Mouse (Mus musculus): ENCODE results near the gene Gm26920.
A peak's percentile ranks its signal among the peaks of the same experiment; 100 is the strongest.
"Not testable (repeated sequence)": the region's sequence is repeated elsewhere in the genome, so short reads cannot be mapped to it uniquely, and the experiment has no call there.

The Gm26920 gene

DNA sequence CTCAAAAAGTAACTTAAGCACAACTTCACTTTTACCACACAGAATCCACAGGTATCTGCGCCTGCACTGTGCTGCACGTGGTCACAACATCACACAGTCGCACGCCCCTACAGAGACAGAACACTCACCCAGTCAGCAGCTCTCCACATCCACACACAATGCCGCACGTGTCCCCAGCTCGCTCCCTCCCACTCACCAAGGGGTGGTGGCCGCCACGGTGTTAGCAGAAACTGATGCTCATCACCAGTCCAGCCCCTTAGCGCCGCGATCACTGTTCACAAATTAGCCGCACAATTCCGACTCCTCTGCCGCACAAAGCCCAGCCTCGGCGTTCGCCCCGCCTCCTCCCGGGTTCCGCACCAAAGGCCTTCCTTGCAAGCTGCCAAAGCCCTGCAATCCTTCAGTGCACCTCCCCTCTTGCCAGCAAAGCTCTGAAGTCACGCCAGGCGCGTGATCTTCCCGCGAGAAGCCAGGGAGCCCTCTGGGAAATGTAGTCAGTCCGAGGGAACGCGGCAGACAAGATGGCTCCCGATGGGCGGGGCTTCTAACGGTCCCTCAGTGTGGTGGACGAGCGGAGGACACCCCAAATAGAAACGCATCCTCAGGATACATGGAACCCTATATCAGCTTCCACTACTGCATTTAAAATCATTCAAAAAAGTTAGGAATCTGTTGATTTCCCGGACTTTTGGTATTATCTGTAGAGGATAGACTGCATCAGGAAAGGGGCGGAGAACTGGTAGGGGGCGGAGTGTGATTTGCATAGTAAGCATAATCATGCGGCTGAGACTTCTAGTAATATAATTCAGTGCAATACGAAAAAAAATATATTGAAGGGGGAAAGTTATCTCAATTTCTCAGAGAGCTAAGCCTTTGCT lies at the start of gene Gm26920, which contains the start of gene Zfp566:
Gm26920 (minus strand) TSS at position 319 of the 878 bp plus-strand sequence.
Zfp566 (minus strand) TSS at position 436 of the 878 bp plus-strand sequence.
- peak; percentile 95 for DNase-seq (ENCODE audit: low read depth, low spot score)

- no peak for DNase-seq (ENCODE audit: low read depth, low spot score)
Observed at GRCm38 (mm10) chr7:30136826-30137225, 46.6 kb upstream of the Gm26920 start.

GRCm38 (mm10) chr7:30132396-30132795 lies 42.2 kb upstream of the Gm26920 start:
- no peak for DNase-seq (ENCODE audit: low read depth, low spot score)

DNA sequence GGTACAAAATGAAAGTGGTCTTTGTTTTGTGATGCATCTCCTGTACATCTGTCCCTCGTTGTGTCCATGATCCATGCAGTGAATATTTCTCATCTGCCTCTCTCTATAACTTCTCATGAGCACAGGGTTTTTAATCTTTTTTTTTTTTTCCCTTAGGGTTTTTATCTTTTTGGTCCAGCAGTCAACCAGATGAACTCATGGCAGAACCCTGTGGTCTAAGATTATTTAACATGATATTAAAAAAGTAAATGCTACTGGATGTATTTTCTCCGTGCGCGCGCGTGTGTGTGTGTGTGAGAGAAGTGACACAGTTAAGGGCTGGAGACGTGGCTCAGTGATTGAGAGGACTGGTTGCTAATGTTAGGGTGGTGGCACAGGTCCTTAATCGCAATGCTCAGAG lies 39.7 kb upstream of the Gm26920 start:
- no peak for DNase-seq (ENCODE audit: low read depth, low spot score)

DNA sequence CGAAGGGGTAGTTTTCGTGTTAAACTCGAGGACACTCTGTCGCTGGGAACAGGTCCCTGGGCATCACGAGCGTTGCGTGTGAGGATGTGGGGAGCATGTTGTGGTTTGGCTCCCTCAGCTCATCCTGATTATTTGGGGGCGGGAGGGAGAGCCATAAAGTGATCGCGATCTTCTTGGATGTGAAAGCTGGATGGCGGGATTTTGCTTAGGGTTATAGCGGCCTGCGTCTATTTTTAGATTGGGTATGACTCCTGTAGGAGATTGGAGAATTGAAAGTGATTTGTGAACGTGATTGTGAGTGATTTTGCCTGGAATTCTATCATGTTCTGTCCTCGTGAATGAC lies 31.9 kb upstream of the Gm26920 start:
- no peak for DNase-seq (ENCODE audit: low read depth, low spot score)

DNA sequence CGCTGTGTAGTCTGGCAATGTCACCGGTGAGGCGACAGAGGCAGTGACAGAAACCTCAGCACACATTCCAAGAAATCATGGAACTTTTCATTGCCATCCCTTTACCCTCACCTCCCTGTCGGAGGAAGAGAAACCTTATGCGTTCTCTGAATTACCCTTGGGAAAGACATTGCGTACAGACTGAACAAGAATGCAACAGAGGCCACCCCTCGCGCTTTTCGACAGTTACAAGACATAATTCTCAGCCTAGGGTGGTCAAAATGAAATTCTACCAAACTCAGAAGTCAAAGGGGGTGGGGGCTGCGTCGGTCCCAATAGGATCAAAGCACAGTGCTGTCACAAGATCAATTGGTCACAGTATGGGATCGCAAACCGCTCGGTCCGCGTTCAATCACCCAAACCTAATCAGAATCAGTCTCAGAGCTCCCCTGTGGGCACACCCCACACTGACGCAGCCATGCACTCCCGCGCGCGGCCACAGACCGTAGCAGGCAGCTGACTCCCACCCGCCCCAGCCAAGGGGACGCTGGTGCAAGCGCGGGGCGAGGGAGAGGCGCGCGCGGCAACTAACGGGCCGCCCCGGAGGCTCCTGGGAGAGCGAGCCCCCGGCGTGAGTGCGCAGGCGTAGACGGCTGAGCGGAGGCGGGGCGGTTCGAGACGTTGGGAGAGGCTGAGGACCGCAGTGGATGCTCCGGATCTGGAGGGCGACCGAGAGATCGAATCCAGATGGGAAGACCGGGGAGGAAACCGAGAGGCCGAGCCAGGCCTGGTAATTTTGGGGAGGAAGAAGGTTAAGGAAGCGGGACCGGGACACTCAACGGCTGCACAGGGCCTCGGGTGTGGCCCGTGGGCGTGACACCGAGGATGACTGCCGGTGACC lies 31.3 kb upstream of the Gm26920 start, which contains the start of gene Zfp382:
Zfp382 (plus strand) TSS at position 635 of the 880 bp plus-strand sequence.
- DNase-seq (ENCODE audit: low read depth, low spot score) = peak; percentile 80

- DNase-seq (ENCODE audit: low read depth, low spot score) = not testable (repeated sequence)
Observed at GRCm38 (mm10) chr7:30117935-30118334, 27.7 kb upstream of the Gm26920 start.

DNA sequence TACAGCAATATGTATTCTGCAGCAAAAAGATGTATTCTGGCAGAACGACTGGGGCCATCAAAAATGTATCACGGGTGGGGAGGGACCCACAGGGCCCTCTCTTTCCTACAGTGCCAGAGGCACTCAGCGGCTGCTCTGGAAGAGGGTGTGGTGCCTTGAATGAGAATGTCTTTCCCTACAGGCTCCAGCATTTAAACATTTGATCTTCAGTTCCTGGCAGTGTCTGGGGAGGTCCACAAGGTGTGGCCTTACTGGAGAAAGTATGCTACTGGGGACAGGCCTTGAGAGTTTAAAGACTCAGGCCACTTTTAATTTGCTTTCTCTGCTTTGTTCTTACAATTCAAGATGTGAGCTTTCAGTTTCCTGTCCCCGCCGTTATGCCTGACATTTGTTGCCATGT lies 25.9 kb upstream of the Gm26920 start:
- no peak for DNase-seq (ENCODE audit: low read depth, low spot score)

- DNase-seq (ENCODE audit: low read depth, low spot score) = no peak
Observed at GRCm38 (mm10) chr7:30099297-30099696, 9.1 kb upstream of the Gm26920 start.

- no peak for DNase-seq (ENCODE audit: low read depth, low spot score)
Observed at GRCm38 (mm10) chr7:30095551-30096125, 5.4 kb upstream of the Gm26920 start.

GRCm38 (mm10) chr7:30094646-30095429 lies 4.6 kb upstream of the Gm26920 start, which contains the start of gene Zfp260:
Gene Zfp260 (plus strand): TSS chr7:30094777.
- peak; percentile 72 for DNase-seq (ENCODE audit: low read depth, low spot score)

DNA sequence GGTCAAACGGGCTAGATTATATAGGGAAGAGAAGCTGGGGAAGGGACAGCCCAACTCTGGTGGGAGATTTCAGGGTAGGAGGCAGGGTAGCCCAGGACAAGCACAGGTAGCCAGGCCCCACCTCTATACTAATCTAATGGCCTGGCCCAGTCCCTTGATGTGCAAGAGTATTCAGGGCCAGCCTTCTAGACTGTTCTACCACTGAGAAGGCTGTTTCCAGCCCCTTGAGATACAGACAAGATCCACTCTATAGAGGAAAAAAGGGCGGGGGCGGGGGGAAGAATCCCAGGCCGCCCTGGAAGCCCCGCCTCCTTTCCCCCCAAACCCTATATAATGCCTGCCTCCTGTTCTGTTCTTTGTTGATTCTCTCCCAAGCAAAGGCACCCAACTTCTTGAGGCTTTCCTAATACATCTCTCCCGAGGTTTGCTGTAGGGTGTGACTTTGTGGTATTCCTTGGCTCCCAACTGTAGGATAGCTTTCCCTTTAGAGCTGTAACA lies 3.8 kb upstream of the Gm26920 start:
- DNase-seq (ENCODE audit: low read depth, low spot score) = no peak

GRCm38 (mm10) chr7:30092666-30093065 lies 2.5 kb upstream of the Gm26920 start:
- no peak for DNase-seq (ENCODE audit: low read depth, low spot score)

DNA sequence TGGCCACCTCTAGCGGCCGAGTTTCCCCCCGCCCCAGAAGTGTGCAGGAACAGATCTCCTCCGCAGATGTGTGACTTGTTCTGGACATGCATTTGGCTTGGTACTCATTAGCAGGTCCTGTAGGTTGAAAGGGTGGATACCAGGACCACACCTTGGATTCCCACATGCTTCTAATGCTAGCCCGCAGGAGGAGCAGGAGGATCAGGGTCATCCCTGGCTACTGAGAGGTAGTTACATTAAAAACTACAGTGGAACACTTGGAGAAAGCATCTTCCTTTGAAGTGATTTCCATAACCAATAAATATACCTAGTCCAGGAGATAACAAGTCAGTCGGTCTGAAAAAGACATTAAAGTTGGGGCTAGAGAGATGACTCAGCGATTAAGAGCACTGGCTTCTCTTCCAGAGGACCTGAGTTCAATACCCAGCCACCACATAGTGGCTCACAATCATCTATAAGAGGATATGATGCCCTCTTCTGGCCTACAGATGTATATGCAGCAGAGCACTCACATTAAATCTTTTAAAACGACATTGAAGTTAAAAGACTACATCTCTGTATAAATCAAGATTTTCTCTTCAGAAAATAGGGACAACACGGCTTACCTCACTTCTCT lies 868 bp upstream of the Gm26920 start:
- DNase-seq (ENCODE audit: low read depth, low spot score) = peak; percentile 32

DNA sequence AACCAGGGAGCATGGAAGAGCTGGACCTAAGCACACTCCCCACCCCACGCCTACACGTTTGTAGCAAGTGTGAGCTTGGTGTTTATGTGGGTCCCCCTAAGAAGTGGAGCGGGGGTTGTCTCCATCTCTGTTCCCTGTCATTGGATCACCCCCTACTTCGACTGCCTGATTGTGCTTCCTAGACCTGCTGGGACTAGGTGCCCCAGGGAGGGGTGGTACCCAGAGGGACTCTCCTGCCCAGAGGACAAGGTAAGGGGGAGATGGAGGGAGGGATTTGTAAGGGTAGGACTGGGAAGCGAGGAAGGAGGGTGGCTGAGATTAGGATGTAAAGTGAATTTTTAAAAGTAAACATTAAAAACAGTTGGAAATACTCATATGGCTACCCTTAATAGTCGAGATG lies 805 bp downstream of the Gm26920 start:
- no peak for DNase-seq (ENCODE audit: low read depth, low spot score)

DNA sequence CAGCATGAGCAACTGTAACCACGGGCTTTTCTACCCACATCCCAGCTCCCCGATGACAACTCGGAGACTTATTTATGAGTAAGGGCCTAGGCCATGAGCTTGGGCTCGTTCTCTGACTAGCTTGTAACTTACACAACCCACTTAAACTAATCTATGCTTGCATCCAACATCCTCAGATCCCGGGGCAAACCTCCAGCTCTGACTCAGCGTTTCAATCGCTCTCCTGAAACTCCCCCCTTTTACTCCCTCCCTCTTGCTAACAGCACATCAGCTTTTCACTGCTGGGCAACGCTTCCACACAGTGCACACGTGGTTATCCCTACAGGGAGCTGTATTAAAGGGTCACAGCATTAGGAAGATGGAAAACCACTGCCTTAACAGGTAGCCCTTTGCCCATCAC lies 3.7 kb downstream of the Gm26920 start:
- no peak for DNase-seq (ENCODE audit: low read depth, low spot score)

DNA sequence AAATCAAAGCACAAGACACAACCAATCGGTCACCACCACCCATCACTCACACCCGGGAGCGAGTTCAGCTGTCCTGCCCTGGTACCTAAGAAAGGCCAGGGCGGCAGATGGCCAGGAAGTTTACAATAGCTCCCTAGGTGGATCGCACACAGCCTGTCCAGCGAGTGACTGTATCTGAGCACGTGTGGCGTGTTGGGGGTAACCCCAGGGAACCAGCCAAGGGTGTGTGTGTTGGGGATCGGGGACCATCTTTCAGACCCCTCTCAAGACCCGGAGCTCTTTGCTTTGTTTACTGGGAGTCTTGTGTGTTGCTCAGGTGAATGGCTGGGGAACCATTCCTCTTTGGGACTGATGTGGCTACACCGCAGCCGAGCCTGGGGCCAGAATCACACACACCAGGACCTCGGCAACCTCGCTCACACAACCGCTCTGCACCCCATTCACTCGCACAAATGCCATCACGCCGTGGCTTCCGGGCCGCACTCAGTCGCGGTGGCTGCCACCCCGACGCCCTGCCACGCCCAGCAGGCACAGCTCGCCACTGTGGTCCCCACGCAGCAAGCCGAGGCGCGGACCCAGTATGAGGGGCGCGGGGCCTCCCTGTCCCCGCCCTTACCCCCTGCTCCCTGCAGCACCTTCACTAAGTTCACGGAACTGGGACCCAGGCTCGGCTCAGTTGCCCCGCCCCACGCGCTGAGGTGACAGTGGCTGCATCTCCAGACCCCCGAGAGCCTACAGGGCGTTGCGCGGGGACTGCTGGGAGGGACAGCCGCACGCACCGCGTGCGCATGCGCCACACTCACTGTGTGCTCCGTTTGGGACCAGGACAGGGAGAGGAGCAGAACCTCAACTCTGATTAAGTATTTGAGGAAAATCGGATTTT lies 17.8 kb downstream of the Gm26920 start, which contains the start of gene Zfp82:
Zfp82 (minus strand) TSS at position 755 of the 883 bp plus-strand sequence.
- peak; percentile 64 for DNase-seq (ENCODE audit: low read depth, low spot score)

DNA sequence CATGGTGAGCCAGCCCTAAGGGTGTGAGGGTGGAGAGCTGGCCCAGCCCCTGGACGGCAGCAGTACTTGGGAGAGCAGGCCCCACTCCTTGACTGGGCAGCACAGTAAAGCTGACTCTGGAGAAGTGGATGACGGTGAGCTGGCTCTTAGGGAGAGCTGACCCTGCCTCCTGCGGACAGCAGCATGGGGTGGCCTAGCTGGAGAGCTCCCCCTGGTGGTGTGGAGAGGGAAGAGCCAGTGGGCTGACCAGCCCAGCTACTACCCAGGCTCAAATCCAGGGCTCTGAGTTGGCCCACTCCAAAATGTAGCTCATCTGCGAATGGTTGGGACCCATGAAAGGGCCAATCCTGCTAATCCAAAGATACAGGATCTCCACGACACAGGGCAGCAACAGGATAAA lies 25.6 kb downstream of the Gm26920 start:
- DNase-seq (ENCODE audit: low read depth, low spot score) = no peak

DNA sequence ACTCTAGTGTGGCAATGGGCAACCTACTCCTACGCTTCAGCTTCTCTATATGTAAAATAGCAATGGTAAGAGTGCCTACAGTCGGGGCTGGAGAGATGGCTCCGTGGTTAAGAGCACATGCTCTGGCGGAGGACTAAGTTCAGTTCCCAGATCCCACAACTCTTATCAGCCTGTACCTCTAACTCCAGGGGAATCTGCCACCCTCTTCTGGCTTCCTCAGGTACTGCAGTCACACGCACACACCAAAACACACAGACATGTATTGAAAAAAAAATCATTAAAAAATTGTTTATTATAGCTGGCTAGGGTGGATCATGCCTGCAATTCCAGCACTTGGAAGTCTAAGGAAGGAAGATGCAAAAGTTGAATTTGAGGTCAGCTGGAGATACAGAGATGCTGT lies 27.7 kb downstream of the Gm26920 start:
- no peak for DNase-seq (ENCODE audit: low read depth, low spot score)
